Mouse (Mus musculus): ENCODE measurements around the gene Ppp1r1a.
A peak's percentile ranks its signal among the peaks of the same experiment; 100 is the strongest.

Ppp1r1a gene

DNA sequence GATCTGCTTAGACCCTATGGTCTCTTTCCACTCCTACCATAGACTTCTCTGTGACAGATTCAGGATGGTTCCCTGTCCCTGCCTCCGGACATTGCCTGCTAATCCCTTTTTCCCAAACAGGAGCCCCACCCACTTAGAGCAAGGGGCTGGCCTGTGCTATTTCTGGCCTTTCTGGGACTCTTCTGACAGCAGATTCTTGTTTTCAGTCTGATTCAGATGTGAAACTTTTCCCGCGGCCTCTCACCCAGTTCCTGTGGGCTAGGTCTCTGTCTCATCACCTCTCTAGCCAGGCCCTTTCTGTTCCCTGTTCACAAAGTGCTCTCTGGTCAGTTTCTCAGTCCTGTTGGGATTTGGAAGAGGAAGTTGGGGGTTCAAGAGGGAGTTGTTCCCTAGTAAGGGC lies 22.9 kb downstream of the Ppp1r1a start:
- peak; percentile 8 for DNase-seq (ENCODE audit: low spot score)

DNA sequence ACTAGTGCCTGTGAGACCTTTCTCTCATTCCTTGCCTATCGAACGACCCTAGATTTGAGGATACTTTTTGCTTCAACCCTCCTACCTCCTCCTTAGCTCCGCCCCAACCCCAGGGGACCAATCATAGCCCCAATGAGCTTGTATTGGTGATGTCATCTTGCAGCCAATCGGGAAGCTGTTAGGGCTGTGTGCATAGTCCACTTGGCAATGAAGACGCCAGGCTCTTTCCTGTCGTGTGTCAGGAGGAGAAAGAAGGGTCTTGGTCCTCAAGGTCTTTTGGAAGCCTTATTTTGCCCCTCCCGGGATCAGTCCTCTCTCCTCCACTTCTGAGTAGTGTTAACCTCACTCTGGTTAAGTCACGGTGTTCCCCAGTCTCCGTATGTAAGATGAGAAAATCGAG lies 23.7 kb downstream of the Ppp1r1a start:
- DNase-seq (ENCODE audit: low spot score) = peak; percentile 80

DNA sequence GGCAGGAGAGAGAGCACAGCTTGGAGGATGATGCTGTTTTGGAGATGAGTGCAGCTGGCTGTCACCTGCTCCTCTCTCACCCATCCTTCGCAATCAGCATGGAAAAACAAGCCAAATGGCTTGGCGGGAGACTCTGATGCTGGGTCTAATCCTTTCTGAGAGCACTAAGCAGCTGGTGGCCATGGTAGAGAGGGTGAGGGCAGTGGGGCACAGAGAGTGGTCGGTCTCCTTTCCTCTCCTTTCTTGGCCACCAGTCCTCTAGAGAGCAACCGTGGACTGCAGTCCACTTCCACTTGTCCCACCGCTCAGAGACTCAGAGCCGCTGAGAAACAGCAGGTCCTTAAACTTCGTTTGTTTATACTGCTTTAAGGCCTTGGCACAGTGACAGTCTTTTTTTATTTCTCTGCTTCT lies 24.2 kb downstream of the Ppp1r1a start:
- DNase-seq (ENCODE audit: low spot score) = no peak

DNA sequence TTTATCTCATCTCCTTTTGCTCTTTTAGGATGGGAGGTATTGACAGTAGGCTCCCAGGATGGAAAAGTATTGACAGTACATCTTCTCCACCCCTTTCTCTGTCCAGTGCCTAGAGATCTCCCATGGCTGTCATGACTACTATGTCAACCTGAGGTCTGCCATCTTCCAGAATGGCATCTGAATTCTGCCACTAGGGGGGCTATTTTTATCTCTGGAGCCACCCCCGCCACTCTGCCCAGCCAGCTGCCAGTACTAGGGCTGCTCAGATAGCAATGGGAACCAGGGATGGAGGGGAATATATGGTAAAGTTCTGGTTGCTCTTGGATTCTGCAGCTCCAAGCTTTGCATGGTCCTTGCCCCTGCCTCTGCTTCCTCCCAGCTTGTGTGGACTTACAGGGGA lies 26.2 kb downstream of the Ppp1r1a start:
- no peak for DNase-seq (ENCODE audit: low spot score)

DNA sequence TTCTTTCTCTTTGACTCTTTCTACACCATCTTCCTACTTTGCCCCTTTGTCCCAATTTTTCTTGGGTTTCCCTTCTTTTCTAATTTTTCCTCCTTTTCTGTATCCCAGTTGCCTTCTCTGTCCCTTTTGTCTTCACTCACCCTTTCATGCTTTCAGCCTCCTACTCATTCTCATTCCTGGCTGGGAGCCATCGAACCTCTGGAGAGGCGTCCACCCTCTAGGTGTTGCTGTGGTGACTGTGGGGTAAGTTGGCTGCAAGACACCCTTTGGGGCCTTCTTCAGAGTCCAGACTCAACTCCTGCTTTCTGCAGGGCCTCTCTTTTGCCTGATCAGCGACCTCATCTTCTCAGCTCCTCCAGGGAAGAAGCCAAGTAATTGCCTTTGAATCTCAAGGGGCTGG lies 28.5 kb downstream of the Ppp1r1a start:
- DNase-seq (ENCODE audit: low spot score) = no peak

DNA sequence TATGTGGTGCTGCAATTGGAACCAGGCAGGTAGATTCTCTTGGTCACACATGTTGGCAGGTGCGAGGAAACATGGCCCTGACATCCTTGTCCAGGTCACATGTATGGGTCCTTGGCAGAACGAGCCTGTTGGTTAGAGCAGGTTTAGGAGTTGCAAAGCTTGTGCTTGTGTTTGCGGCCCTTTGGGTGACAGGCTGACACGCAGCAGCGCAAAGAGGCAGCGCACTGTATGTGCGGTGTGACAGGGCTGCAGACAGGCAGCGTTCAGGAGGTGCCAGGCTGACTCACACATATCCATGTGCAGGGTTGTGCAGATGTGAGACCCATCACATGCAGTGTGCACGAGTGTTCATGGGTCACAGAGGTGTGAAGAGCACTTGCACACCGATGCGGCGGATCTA lies 34.1 kb downstream of the Ppp1r1a start:
- DNase-seq (ENCODE audit: low spot score) = no peak

DNA sequence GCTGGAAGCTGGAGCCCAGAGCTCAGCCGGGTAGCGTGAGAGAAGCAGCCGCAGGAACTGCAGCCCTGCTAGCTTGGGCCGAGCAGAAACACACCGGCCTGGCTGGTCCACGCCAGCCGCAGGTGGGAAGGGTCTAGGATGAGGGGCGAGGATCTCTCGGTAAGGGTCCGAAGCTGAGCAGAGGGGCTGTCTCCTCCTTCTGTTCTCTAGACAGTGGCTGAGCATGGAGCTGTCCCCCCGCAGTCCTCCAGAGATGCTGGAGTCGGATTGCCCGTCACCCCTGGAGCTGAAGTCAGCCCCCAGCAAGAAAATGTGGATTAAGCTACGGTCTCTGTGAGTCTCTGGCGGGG lies 34.6 kb downstream of the Ppp1r1a start:
- DNase-seq (ENCODE audit: low spot score) = no peak

DNA sequence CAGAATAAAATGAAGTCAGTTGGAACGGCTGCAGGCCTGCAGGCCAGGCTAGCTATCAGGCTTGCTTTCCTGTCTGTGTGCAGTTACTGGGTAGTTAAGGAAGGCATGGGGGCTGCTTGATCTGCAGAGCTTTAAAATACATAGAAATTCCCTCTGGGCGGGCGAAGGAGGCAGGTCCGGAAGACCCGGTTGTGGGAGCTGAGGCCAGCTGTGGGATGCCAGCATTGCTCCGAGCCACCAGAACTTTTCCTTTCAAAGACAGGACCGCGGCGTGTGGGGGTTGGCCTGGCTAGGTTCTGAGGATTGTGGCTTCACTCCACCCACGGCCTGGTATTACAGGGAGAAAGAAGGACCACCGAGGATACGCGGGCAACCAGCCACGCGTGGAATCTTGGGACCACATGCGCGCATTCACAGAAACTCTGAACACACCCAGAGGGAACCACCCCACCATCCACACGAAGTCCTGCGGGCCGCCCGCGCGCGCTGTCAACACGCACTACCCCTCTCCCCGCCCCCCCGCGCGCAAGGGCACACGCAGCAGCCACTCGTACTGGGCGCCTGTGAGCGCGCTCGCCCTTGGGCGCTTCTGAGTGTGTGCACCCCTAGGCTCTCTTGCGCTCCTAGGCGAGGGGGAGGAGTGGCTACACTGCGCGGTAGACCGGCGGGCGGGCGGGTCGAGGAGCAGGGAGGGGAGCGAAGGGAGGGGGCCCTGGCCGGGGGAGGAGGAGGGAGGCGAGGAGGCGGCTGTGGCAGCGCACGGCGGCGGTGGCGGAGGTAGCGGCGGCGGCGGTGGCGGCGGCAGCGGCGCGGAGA lies 35.2 kb downstream of the Ppp1r1a start, which contains the start of gene Pde1b:
Gene Pde1b, plus strand, starts transcription at position 600 of the 816 bp plus-strand sequence.
- peak; percentile 44 for DNase-seq (ENCODE audit: low spot score)

DNA sequence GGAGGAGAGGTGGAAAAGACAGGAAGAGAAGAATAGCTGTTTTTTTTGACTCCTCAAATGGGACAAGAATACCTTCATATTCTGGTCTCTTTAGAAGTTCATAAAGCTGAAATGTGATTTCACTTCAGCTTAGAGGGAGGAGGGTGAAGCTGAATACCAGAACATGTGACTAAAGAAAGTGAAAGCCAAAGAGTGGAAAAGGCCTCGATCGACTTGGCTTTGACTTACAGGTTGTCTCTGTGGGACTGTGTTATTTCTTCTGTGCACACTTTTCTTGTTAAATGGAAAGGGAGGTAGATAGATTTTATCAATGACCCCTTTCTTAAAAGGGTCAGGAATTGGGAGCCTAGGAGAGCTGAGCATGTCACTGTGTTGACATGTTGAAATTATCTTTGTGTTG lies 36.6 kb downstream of the Ppp1r1a start:
- no peak for DNase-seq (ENCODE audit: low spot score)

DNA sequence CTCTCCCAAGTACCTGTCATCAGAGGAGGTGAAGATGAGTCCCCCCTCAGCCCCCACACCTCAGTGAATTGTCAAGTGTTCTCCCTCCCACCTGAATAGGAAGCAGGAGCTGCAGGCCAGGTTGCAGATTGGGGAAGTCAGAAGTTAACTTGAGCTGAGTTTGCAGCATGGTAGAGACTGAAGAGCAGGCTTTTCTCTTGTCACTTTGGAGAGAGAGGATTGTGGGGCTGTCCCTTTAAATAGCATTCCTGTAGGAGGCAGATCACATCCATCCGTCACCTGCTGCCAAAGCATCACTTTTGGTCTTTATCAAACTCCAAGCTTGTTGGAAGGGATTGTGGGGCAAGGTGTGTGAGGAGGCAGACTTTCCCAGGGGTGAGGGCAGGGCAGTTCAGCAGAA lies 37.1 kb downstream of the Ppp1r1a start:
- DNase-seq (ENCODE audit: low spot score) = no peak

DNA sequence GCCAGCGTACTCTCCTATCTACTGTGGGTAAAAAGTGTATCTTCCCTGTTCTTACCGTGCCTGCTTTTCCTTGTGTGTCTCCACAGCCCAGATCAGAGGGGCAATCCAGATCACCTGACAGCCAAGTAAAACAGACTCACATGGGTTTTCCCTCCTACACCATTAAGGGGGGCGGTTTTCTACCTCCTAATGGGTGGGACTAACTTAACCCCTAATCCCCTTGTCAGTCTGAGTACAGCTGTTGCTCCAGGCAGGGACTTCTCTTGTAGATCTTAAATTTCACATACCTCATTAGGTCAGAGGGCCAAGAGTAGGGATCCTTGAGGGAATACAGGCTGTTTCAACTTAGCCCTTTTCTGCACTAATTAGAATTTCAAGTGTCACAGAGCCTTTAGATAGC lies 39.6 kb downstream of the Ppp1r1a start:
- DNase-seq (ENCODE audit: low spot score) = no peak

DNA sequence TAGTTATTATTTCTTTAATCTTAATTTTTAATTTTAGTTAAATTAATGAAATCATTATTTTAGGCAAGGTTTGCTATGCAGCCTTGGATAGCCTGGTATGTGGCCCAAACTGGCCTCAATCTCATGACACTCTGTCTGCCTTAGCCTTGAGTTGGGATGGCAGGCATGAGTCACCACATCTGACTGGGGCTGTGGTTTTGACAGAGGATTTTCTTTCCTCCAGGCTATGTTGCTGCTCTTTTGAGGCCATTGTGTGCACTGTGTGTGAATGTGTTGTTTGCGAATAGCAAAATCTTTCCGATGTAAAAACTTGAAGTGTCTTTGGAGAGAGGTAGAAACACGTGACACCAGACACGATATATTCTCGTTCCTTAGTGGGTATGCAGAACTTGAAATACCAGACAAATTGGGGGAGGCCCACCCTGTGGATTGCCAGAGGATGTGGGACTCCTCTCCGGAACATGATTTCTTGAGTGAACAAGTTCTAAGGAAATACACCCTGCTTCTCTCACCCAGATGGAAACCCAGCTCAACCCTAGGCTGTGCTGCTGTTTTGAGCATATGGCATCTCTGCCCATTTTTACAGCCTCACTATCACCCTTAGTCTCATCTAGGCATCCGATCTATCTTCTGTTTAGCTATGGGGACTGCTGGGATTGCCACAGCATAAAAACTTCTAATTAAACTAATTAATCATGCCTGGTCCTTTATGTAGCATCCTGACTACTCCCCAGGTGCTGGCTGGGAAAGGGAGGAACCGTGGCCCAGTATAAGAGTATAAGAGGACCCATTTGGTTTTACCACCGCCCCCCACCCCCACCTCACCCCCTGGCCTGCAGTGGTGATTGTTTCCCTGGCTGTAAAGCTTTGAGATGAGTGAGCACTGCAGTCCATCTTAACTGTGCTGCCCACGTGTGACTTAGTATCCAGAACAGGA lies 41.3 kb downstream of the Ppp1r1a start:
- DNase-seq (ENCODE audit: low spot score) = no peak

DNA sequence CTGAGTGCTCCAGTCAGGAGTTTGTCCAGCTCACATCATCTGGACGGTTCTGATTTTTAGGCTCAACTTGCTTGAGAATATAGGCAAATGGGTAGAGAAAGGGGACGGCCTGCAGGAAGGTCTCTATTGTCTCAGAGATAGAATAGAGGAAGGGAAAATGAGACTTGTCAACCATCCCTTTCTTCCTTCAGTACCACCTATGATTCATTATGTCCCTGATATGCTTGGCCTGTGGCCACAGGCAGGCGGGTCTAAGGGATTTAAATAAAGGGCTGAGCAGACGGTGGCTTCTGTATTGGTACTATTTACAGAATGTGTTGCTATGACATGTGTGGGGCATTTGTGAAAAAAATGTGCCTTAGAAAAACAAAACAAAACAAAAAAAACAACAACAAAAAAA lies 49.5 kb downstream of the Ppp1r1a start:
- DNase-seq (ENCODE audit: low spot score) = no peak

DNA sequence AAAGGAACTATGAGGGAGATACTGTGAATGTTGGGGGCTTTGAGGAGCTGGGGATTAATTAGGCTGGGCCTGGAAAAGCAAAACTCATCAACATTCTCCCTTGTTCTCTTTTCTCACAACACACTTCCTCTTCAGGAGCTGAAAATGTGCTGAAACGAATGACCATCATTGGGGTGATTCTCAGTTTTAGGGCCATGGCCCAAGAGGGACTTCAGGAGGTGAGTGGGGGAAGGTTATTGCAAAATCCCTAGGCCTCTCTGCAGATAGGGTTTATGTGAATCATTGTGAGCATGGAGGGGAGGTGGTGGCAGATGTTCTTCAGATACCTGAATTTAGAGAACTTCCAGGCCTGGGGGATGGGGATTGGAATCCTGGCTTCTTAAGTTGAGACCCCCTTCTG lies 51.1 kb downstream of the Ppp1r1a start:
- DNase-seq (ENCODE audit: low spot score) = no peak

DNA sequence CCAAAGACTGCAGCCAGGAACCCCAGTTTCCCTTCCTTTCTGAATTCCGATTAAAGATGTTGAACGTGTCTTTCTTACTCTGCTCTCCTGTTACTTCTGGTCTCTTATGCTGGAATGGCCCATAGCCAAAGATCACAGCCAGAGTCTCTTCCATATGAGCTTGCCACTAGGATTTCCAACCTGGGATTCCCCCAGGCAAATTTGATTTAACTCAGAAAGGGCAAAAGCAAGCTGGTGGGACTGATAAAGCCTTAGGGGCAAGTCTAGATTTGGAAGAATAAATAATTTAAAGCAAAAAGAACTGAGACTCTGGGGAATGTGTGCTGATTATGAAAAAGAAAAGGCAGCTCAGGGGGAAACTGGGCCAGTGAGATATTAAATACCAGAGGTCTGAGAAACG lies 52.7 kb downstream of the Ppp1r1a start:
- no peak for DNase-seq (ENCODE audit: low spot score)

DNA sequence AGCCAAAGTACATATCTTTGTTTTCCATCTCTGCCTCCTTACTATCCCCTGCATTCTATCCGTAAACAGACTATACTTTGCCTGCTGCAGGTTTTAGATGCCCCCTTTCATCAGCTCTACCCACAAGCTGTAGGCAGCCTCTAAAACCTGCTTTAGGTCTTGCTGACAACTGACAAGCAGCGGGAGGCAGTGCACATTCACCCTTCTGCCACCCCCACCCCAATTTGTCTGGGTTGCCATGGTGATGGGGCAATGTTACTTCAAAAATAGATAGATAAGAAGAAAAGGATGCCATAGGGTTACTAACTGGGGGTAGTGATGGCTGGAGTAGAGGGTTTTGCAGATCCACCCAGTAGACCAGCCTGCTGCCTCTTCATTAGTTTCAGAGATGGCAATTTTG lies 53.3 kb downstream of the Ppp1r1a start:
- DNase-seq (ENCODE audit: low spot score) = no peak

DNA sequence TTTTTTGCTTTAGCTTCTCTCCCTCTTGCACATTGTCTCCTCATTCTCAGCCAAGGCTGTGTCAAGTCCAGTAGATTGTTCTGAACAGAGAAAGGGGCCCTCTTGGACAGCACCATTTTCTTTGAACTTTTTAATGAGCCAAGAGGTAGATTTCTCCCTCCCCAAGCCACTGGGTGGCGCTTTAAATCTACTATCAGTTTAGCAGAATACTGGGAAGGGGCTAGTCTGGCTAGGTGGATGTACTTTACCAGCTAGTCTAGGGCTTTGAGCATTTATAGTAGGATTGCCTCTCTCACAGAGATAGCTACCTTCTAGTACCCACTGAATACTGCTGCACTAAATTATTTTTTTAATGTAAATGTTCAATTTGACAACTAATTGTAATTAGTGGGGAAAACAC lies 55.3 kb downstream of the Ppp1r1a start:
- no peak for DNase-seq (ENCODE audit: low spot score)
